Mouse (Mus musculus) left cerebral cortex, postnatal 10 days (tissue): ENCODE measurements around the gene Cdc42bpb. TPM values are rescaled to one million over a fixed set of nuclear protein-coding genes. Genes with fewer than 3 reads are reported as not detected.

Experiments
- DNase-seq, 2 experiments: peaks; one replicate each; pipeline ENCODE4 v3.0.0; 2021 to 2022; ENCODE audit warnings: low spot score in 2 of 2, mixed read lengths in 1 of 2; ENCODE audit errors: extremely low spot score in 1 of 2
- intact Hi-C: fragments of 180-260 bp; cut with DNase I; formaldehyde crosslinking; loops from one replicate; pipeline ENCODE4 v1.15.1; 2025
- total RNA-seq, 2 experiments: library from RNA; stranded (reverse); gene quantifications; 2 replicates each; pipeline ENCODE4 v1.2.3; 2021

Cdc42bpb gene
- total RNA-seq, 2 experiments from 2014 or later, result 167 to 169 TPM

DNA sequence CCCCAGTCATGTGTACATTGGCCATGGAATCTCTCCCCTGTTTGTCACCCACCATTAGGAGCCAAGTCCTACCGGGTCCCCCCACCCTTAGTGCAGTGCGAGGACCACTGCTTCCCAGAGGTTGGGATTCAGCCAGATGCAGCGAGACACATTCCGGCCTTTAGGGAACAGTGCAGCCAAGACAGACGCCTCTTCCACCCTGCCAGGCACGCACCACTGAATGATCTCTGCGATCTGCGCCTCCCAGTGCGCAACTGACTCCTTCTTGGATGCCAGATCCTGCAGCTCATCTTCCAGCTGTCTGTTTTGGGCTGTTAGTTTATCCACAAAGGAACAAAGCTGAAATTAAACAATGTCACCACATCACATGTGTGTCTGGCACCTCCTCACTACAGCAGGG lies 59.8 kb downstream of the Cdc42bpb start:
- intact Hi-C loops, result no loop called here
- no peak for DNase-seq

DNA sequence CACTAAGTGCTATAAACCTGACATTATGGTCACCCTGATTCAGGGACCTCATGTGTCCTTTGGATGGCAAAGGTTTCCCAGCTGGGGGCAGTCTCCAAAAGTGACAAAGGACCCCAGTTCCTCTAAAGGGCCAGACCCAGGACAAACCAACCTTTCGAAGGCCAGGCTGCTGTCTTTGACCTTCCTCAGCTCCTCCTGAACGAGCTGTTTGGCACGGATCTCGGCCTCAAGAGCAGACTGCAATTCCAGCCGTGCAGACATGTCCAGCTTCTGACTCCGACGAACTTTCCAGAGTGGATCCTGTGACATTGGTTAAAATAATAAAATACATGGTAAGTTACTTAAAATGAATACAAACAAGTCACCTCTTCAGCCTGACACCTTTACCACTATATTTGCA lies 63.2 kb downstream of the Cdc42bpb start:
- no peak for DNase-seq
- intact Hi-C loops, result no loop called here

DNA sequence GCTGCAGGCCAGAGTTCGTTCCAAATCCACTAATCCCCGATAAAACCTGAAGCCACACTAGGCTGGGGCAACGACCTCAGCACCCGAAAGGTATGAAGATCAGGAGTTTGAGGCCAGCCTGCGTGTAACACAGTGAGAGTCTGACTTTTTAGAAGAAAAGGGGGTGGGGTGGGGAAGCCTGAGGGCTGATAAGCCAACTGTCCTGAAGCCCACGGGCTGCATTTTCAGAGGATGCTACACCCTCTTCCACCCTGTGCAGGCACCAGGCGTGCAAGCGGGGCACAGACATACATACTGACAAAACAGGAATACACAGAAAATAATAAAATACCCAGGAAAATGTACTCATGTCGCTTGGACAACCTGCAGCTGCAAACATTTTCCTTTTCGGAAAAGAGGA lies 65.7 kb downstream of the Cdc42bpb start:
- no peak for DNase-seq
- intact Hi-C loops, result no loop called here

DNA sequence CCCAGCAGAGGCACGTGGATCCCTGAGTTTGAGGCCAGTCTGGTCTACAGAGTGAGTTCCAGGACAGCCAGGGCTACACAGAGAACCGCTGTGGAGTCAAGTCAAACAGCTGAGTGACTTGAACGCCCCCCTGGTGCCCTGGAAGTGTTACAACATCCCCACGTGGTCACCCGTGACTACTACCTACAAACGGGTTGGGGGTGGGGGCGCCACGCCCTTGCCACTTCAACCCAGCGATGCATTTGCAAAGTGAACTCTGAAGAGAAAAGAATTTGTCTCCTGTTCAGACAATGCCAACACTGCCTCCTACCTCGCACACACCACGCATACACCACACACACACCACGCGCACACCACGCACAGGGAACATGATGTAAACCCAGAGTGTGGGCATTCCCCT lies 67.6 kb downstream of the Cdc42bpb start:
- intact Hi-C loops, result no loop called here
- no peak for DNase-seq

DNA sequence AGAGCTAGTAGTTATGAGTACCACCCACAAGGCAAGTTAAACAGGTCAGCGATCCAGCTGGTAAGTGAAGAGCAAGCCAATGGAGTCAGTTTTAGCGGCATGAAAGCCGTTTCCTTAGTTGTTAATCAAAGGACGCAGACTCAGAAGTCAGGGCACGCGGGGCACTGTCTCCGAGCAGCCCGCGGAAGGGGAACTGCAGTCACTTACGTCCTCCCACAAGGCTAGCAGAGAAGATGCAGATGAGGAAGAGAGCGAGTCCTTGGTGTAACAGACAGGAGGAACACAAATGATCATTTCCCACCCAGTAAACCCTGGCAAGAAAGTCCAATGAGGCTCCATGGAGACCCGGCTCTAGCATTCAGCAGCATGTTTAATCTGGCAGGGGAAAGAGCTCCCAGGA lies 68.3 kb downstream of the Cdc42bpb start:
- intact Hi-C loops, result no loop called here

DNA sequence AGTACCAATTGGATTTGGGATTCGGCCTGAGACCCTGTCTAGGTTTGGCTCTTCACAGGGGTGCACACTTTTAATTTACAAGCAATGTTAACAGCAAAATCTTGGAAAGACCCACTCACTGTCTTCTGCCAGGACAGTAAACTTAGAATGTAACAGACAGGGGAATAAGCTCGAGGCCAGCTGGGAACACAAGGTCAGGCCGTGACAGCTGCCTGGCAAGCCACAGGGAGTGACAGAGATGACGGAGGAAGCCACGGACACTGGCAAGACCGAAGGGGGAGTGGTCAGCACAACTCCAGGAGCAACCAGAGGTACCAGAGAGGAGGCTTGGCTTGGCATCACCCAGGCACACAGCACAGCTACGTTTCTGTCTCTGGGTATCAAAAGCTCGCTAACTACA lies 70.7 kb downstream of the Cdc42bpb start:
- intact Hi-C loops, result no loop called here
- DNase-seq, result no peak

More for the DNA sequence above, 68.3 kb downstream of the Cdc42bpb start:
- no peak for DNase-seq

DNA sequence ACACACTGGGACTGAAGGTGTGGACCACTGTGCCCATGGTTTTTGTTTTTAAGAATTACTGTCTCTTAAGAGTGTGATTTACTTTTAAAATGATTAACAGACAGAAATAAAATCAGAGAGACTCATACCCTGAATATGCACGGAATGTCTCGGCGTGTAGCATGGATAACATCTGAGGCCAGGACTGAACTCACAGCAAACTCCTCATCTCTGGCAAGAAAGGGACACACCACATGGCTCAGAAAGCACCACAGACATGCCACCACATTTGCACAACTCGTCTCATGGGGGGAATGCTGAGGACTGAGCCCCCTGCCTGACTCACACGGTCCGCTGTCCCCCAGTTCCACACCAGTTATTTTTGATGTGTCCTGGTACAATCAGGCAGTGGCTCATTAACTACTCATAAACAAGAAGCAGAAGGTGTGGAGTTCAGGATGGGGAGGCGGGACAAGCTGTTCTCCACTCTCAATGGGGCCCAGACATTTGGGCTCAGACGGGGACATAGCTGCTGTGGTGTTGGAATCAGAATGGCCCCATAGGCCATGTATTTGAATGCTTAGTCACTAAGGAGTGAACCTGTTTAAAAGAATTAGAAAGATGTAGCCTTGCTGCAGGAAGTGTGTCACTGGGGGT lies 73.7 kb downstream of the Cdc42bpb start:
- no peak for DNase-seq
- intact Hi-C loops, result no loop called here

DNA sequence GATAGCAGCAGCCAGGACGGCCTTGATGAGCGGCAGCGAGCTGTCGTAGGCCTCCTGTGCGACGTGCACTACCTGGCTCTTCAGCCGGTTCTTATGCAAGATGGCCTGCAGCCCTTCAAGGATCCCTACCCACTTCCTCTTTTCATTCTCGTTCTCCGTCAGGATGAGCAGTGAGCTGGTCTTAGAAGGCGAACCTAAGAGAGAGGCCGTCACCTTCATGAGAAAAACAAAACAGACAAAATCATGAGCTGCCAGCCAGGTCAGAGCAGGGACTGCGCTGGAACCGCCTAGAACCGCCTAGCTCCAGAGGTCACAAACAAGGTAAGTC lies 75.5 kb downstream of the Cdc42bpb start:
- intact Hi-C loops, result no loop called here

DNA sequence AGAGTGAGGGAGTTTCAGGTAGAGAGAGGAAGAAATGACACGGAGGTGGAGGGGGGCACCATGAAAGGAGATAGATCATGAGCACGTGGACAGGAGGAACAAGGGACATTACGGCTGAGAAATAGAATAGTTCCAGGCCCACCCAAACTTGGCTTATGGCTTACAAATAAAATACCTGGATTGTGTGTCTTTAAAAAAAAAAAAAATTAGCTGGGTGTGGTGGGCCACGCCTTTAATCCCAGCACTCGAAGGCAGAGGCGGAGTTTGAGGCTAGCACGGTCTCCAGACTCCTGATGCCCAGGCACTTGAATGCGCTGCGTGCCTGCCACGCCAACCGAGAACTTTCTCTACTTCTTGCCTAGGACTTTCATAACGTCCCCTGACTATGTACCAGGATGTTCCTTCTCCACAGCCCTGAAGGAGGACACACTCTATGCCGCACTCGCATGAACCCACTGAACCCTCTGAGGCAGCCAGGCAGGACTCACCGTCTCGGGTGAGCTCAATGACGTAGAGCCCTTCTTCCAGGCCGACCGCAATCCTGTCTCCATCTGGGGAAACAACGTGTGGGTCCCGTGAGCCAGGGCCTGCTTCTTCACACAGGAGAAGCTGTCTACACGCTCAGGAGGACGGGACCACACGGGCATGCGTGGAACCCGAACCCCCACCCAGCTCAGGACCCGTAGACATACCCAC lies 76.0 kb downstream of the Cdc42bpb start:
- no peak for DNase-seq
- intact Hi-C loops, result no loop called here

More for the DNA sequence above, 75.5 kb downstream of the Cdc42bpb start:
- no peak for DNase-seq

DNA sequence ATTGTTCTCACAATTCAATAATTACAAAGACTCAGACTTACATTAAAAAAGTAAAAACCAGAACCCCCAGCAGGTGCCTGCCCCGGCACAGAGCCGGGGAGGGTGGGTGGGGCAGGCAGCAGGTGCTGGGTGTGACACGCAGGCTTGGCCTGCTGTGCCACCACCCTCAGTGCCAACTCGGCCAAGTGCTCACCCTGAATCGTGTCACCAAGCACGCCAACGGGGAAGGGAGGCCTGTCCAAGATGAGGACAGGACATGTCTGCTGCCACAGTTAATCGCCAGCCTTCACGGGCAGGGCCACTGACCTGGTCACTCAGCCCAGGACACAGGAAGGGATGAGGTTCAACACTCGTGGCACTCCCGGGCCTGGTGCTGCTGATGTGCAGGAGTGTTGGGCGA lies 84.5 kb downstream of the Cdc42bpb start:
- DNase-seq, result no peak
- intact Hi-C loops, result no loop called here

DNA sequence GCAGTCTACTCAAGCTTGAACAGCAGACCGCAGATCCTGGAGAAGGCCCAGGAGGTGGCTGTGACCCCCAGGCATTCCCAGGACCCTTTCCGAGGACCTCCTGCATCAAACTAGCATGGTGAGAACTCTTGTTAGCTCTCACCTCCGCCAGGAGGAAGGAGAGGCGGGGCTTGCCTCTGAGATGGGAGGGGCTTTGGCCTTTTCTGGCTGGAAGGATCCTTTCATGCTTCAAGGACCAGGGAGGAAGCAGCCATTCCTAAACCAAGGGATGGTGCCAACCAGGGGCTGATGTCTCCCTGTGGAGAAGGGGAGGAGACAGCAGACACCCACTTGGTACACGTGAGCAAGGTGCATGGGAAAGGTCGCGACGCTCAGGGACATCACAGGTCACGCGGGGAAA lies 93.0 kb downstream of the Cdc42bpb start:
- intact Hi-C loops, result no loop called here
- no peak for DNase-seq

DNA sequence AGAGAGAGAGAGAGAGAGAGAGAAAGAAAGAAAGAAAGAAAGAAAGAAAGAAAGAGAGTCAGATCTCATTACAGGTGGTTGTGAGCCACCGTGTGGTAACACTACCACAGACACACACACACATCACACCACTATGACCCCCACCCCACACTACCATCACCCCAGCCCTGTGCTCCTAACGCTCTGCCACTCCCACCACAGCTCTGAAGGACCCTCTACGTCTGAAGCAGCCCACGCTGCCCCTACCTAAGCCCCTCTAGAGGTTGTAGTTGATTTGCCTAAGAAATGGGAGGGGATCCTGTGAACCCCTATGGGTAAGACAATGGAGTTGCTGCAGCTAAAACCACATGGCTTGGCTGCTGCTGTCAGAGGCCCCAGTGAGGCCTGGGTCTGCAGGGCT lies 93.9 kb downstream of the Cdc42bpb start:
- DNase-seq, result no peak
- intact Hi-C loops, result no loop called here

DNA sequence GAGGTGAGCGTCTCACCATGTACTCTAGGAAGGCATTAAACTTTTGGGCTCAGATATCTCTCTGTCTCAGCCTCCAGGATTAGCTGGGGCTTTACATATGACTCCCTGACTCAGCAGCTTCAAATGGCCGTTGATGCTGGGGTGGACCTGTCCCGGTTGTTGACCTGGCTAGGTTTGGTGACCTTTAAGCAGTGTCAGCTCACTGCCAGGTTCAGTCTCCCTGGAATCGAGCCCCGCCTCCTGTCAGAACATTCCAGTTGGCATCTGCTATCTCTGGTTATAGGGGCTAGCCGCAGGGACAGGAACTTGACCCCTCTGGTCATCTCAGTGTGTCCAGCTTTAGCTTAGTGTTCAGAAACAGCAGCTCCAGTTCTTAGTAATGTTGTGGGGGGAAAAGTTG lies 101.1 kb downstream of the Cdc42bpb start:
- no peak for DNase-seq
- intact Hi-C loops, result no loop called here

DNA sequence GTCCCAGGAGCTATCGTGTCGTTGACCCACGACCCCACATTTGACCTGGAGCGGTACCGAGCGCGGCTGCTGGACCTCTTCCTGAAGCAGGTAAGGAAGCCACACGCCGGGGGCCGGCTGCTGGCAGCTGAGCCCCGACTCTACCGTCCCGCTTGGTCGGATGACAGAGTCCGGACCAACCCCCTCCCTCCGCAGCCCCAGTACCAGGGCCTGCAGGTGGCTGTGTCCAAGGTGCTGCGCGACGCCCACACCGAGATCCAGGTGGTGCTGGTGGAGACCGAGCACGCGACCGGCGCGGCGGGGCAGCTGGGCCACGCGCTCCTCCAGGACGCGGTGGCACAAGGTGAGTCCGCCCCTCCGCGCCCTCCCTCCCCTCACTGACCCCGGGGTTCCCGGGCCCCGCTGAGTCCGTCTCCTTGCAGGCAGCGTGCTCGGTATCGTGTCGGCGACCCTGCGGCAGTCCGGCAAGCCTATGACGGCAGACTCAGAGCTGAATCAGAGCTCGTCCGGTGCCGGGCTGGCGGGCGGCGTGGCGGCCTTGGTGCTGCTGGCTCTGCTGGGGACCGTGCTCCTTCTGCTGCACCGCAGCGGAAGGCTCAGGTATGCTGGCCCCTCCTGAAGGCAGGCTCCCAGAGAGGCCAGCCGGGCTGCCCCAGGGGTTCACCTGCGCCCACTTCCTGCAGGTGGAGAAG lies 102.2 kb downstream of the Cdc42bpb start:
- no peak for DNase-seq
- intact Hi-C loops, result no loop called here

DNA sequence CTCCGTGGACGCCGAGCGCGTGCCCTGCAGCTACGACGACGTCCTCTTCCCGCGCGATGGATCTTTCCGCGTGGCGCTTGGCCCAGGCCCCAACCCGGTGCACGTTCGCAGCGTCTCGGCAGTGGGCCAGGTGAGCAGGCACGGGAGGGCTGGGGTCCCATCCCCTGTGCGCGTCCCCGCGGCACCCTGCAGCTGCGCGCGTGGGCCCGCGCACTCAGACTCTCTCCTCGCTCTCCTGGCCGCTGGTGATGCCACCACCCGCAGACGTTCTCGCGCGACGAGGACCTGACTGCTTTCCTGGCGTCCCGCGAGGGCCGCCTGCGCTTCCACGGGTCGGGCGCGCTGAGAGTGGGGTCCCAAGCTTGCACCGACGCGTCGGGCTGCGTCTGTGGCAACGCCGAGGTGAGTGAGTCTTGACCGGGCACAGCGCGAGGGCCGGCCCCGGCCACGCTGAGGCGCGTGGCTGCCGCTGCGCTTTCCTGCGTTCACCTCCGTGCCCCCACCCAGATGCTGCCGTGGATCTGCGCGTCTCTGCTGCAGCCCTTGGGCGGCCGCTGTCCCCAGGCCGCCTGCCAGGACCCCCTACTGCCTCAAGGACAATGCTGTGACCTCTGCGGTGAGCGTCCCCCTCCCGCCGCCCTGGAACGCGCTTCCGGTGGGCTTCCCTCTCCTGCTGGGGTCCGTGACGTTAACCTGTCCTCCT lies 102.9 kb downstream of the Cdc42bpb start:
- intact Hi-C loops, result no loop called here
- peak in 1 of 2 experiments; percentile 62 for DNase-seq

DNA sequence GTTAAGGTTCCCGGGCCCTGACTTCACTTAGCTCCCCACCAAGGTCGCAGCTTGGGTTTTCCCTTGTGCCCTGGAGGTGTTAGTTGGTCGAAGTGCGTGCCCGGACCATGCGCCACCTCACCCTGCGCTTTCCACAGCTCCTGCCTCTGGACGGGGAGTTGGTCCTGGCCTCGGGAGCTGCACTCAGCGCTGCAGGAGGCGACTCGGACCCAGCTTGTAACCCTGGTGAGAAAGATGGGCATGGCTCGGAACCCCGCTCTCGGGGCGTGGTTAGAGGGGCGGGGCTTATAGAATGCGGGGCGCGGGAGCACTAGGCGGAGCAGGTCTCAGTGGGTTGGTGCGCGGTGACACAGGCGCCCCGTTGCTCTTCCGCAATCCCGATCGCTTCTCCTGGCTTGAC lies 103.5 kb downstream of the Cdc42bpb start:
- no peak for DNase-seq
- intact Hi-C loops, result no loop called here

DNA sequence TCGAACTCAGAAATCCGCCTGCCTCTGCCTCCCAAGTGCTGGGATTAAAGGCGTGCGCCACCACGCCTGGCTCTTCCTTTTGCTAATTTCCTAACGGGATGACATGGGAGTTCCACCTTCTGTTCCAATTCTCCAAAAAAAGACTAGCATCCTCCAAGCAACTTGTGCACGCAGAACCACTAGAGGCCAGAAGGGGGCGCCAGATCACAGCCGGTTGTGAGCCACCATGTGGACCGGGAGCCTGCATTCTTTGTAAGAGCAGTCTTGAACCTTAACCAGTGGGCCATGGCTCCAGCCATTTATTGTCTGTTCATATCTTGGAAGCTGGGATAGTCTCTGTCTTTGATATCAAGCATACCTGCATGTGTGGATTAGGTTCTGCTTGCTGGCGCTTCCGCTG lies 105.1 kb downstream of the Cdc42bpb start:
- intact Hi-C loops, result no loop called here
- peak; percentile 77 to 83 for DNase-seq

DNA sequence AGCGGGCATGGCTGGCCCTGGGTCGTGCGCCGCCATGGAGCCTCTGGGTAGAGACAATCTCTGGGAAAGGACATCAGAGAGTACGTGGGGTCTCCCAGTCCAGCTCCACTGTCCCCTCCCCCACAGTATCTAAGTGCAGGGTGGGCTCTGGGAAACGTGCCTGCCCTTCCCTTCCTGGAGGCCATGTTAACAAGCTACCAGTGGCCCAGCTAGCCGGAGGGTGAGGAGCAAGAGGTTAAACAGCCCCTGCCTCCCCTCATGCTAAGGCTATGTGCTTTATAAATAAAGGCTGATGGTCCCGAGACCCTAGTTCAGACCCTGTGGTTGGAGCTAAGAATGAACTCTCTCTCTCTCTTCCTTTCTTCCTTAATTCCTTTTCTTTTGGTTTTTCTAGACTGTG lies 105.6 kb downstream of the Cdc42bpb start:
- no peak for DNase-seq
- intact Hi-C loops, result no loop called here

DNA sequence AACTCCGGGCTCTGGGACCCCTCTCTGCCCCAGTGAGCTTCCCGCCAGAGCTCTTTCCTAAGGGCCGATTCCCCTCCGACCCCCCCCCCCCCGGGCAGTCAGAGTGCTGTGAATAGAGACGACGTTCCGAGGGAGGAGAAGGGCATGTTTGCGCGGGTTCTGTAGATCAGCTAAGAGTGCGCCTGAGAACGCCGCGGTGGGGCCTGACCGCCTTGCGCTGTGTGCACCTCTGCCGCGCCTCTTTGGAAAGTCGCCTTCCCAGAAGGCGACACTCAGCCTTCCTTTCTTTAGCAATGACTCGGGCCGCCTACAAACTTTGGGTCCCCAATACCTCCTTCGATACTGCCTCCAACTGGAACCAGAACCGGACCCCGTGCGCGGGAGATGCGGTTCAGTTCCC lies 106.1 kb downstream of the Cdc42bpb start:
- DNase-seq, result no peak
- intact Hi-C loops, result no loop called here
